In the genomic region with DNA sequence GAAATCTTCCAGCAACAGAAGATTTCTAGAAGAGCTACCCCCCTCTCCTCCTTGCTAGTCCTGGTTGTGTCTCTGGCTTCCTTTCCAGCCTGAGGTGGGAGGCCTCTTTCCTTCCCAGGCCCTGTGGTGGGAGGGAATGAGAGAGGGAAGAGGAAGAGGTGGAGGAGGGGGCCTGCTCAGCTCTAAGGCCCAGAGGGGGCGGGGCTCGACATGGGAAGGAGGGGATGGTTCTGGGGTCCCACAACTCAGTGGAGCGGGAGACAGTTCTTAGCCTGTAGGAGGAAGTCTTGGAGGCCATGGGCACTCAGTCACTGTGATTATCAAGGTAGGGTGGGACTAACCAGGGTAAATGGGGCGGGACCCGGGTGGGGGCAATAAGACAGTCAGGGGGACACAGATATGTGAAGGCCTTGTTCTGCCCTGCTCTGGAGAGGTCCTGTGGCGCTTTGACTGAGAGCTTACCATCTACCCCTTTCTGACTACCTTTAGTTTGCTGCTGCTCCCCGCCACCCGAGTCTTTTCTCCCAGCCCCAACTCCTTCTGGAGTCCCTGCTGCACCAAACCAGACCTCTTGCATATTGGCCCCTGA, we compare ENCODE assay signal across 9 mouse cellular contexts. TPM values are rescaled to one million over a fixed set of nuclear protein-coding genes. Genes with fewer than 3 reads are reported as not detected.
DNase-seq lines count a peak whose midpoint lies in the region; ATAC-seq lines count a peak whose summit lies in the region.
"Had no signal": no experiment of that assay in that cellular context is flagged by ENCODE, and none has a peak within 500 bp of the region (broad histone marks: within the 10 kb centered on the region; RNA-seq: fewer than 3 reads in every experiment).

No protein-coding gene starts in this region.

- DNase-seq in cerebellum, postnatal 10 days, result peak; percentile 62 to 66
- no peak for DNase-seq in cerebellum, postnatal 4 days (ENCODE audit: low spot score in 2 of 2)
- DNase-seq in thymus, postnatal 14 days, result peak; percentile 4
- DNase-seq in thymus, postnatal 10 days (ENCODE audit: low spot score in 2 of 2), result no peak
- DNase-seq in limb, embryonic 11.5 days (ENCODE audit: low spot score), result peak; percentile 84
- DNase-seq in ovary, postnatal 14 days (ENCODE audit: low spot score), result peak; percentile 34
- DNase-seq in layer of hippocampus, postnatal 36 days, result no peak

- H3K9me3 ChIP-seq in limb, embryonic 11.5 days (ENCODE audit: control insufficient read depth, low read length), result no peaks in the 10 kb centered on the region

- peak overlapping the region; percentile 45 for H3K9ac ChIP-seq in limb, embryonic 11.5 days (ENCODE audit: low read length)

- ATAC-seq in limb, embryonic 11.5 days (ENCODE audit: insufficient number of reproducible peaks, low FRiP score, low TSS enrichment, low read depth), result peak; percentile 82
- ATAC-seq in megakaryocyte-erythroid progenitor cell, adult 5-6 weeks (replicated peaks; ENCODE audit: low FRiP score, low TSS enrichment, poor library complexity, severe bottlenecking), result no peak

- peak overlapping the region; percentile 97 for H3K27ac ChIP-seq in limb, embryonic 11.5 days (replicated peaks; ENCODE audit: low read depth, low read length)

- peaks cover 2% of the 10 kb centered on the region; the same call in 1 of the 2 replicates for H3K36me3 ChIP-seq in limb, embryonic 11.5 days (ENCODE audit: control insufficient read depth, insufficient read depth, low read length)

- peaks cover 25% of the 10 kb centered on the region for H3K4me1 ChIP-seq in limb, embryonic 11.5 days (ENCODE audit: control insufficient read depth, insufficient read depth, low read length)

- WGBS in limb, embryonic 11.5 days, result 12% methylated on average over 8 of the region's 8 CpGs

- no peaks in the 10 kb centered on the region for H3K27me3 ChIP-seq in limb, embryonic 11.5 days (ENCODE audit: control insufficient read depth, insufficient read depth, low read length)

- peak overlapping the region; percentile 90 for H3K4me2 ChIP-seq in limb, embryonic 11.5 days (ENCODE audit: low read depth, severe bottlenecking)

- peak overlapping the region; percentile 26 for H3K4me3 ChIP-seq in limb, embryonic 11.5 days (ENCODE audit: low read depth, low read length)

RNA-seq across cellular contexts. Expression of gene Sigmar1, which starts 6.2 kb away (rescaled TPM):
- polyA plus RNA-seq in limb, embryonic 11.5 days (2014; fragmentation: Nextera tagmentation; extraction: Ambion mirVana), result 73.5 and 83.4 TPM in 2 replicates
- total RNA-seq in layer of hippocampus, postnatal 36 days (2021), result 10 to 100 TPM; 38.6 to 41.1 TPM
- total RNA-seq in megakaryocyte-erythroid progenitor cell, adult 5-6 weeks (2014; fragmentation: Nextera tagmentation), result 34.2 and 53.7 TPM in 2 replicates
- total RNA-seq in megakaryocyte-erythroid progenitor cell, adult 5-6 weeks (2017), result 49.7 and 57.2 TPM in 2 replicates

RNA-seq across cellular contexts. Expression of gene Galt, which starts 7.2 kb away (rescaled TPM):
- polyA plus RNA-seq in limb, embryonic 11.5 days (2014; fragmentation: Nextera tagmentation; extraction: Ambion mirVana), result 40.6 and 42.6 TPM in 2 replicates
- total RNA-seq in layer of hippocampus, postnatal 36 days (2021), result 10 to 100 TPM; 51.5 to 52.1 TPM
- total RNA-seq in megakaryocyte-erythroid progenitor cell, adult 5-6 weeks (2014; fragmentation: Nextera tagmentation), result 37.9 and 50.1 TPM in 2 replicates
- total RNA-seq in megakaryocyte-erythroid progenitor cell, adult 5-6 weeks (2017), result 28.0 and 31.0 TPM in 2 replicates

RNA-seq across cellular contexts. Expression of gene Ccl27a, which starts 11.9 kb away (rescaled TPM):
- 29.9 and 40.0 TPM in 2 replicates for polyA plus RNA-seq in limb, embryonic 11.5 days (2014; fragmentation: Nextera tagmentation; extraction: Ambion mirVana)
- 100 to 1,000 TPM; 137 to 138 TPM for total RNA-seq in layer of hippocampus, postnatal 36 days (2021)
- 11.7 and 35.2 TPM in 2 replicates for total RNA-seq in megakaryocyte-erythroid progenitor cell, adult 5-6 weeks (2014; fragmentation: Nextera tagmentation)
- 3.0 TPM in 1 of 2 replicates, not detected in the other for total RNA-seq in megakaryocyte-erythroid progenitor cell, adult 5-6 weeks (2017)

RNA-seq across cellular contexts. Expression of gene Arid3c, which starts 31.3 kb away (rescaled TPM):
- polyA plus RNA-seq in limb, embryonic 11.5 days (2014; fragmentation: Nextera tagmentation; extraction: Ambion mirVana), result not detected in 2 replicates
- total RNA-seq in layer of hippocampus, postnatal 36 days (2021), result not detected
- not detected in 2 replicates for total RNA-seq in megakaryocyte-erythroid progenitor cell, adult 5-6 weeks (2014; fragmentation: Nextera tagmentation)
- not detected in 2 replicates for total RNA-seq in megakaryocyte-erythroid progenitor cell, adult 5-6 weeks (2017)
- total RNA-seq: common myeloid progenitor, adult 5-6 weeks had no signal

RNA-seq across cellular contexts. Expression of gene Dctn3, which starts 39.2 kb away (rescaled TPM):
- 94.3 and 104 TPM in 2 replicates for polyA plus RNA-seq in limb, embryonic 11.5 days (2014; fragmentation: Nextera tagmentation; extraction: Ambion mirVana)
- 100 to 1,000 TPM; 143 to 154 TPM for total RNA-seq in layer of hippocampus, postnatal 36 days (2021)
- 63.4 and 81.2 TPM in 2 replicates for total RNA-seq in megakaryocyte-erythroid progenitor cell, adult 5-6 weeks (2014; fragmentation: Nextera tagmentation)
- 50.6 and 80.7 TPM in 2 replicates for total RNA-seq in megakaryocyte-erythroid progenitor cell, adult 5-6 weeks (2017)

Comparison
In these comparisons a context has a peak if more than half of its experiments do, and no peak if none do; other contexts are left out.
1. DNase-seq: peak in cerebellum, postnatal 10 days (2 of 2), thymus, postnatal 14 days (single experiment), limb, embryonic 11.5 days (single experiment) and ovary, postnatal 14 days (single experiment); none in cerebellum, postnatal 4 days (0 of 2), thymus, postnatal 10 days (0 of 2) and layer of hippocampus, postnatal 36 days (0 of 2).